Comparison of ENCODE assay signal across 35 mouse cellular contexts in the genomic region with DNA sequence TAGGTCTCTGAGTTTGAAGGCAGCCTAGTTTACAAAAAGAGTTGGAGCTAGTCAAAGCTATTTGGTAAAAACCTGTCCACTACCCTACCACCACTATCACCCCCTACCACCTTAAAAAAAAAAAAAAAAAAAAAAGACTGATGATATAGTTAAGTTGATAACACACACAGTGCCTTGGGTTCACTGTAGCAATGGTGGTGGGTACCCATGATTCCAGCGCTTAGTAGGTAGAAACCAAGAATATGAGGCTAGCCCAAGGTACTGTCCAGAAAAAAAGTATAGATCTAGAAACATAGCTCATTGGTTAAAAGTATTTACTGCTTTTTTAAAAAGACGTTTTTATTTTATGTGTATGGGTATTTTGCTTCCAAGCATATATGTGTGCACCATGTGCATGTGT.
"Had no signal": no experiment of that assay in that cellular context is flagged by ENCODE, and none has a peak within 500 bp of the region (broad histone marks: within the 10 kb centered on the region; RNA-seq: fewer than 3 reads in every experiment).

No protein-coding gene starts in this region.

- DNase-seq: heart, postnatal 10 days; heart, postnatal 14 days; heart, postnatal 36 days; heart, postnatal 4 days; kidney, adult 11 months; kidney, adult 18-20 months; kidney, adult 2 months; kidney, adult 8-10 months; kidney, adult 9 months; kidney, postnatal 10 days; kidney, postnatal 14 days; kidney, postnatal 25 days; kidney, postnatal 36 days; kidney, postnatal 4 days; layer of hippocampus, adult 9-11 months; layer of hippocampus, postnatal 36 days had no signal

- H3K9ac ChIP-seq: heart, embryonic 12.5 days; heart, embryonic 13.5 days; heart, embryonic 15.5 days; hindbrain, embryonic 12.5 days; hindbrain, embryonic 13.5 days; hindbrain, embryonic 14.5 days; hindbrain, embryonic 15.5 days; intestine, embryonic 15.5 days; kidney, embryonic 15.5 days had no signal

- ATAC-seq: hindbrain, embryonic 16.5 days; hindbrain, postnatal 0 days; inflammation-experienced regulatory T-cells, adult 6 months; intestine, embryonic 15.5 days; intestine, embryonic 16.5 days; intestine, postnatal 0 days had no signal

- H3K4me2 ChIP-seq: heart, embryonic 11.5 days; heart, embryonic 12.5 days; heart, embryonic 13.5 days; heart, embryonic 15.5 days; hindbrain, embryonic 12.5 days; hindbrain, embryonic 13.5 days; hindbrain, embryonic 14.5 days; hindbrain, embryonic 15.5 days; intestine, embryonic 15.5 days; kidney, embryonic 15.5 days had no signal

- H3K27me3 ChIP-seq: heart, embryonic 12.5 days; heart, embryonic 13.5 days; heart, embryonic 15.5 days; hindbrain, embryonic 12.5 days; hindbrain, embryonic 13.5 days; hindbrain, embryonic 15.5 days; intestine, embryonic 15.5 days; kidney, embryonic 15.5 days had no signal

- H3K4me3 ChIP-seq: heart, embryonic 10.5 days; heart, embryonic 12.5 days; heart, embryonic 13.5 days; heart, embryonic 15.5 days; hindbrain, embryonic 10.5 days; hindbrain, embryonic 12.5 days; hindbrain, embryonic 13.5 days; hindbrain, embryonic 15.5 days; intestine, embryonic 15.5 days; kidney, embryonic 15.5 days; layer of hippocampus, adult 2 months had no signal

- H3K27ac ChIP-seq: heart, embryonic 10.5 days; heart, embryonic 13.5 days; heart, embryonic 15.5 days; hindbrain, embryonic 10.5 days; hindbrain, embryonic 12.5 days; hindbrain, embryonic 13.5 days; hindbrain, embryonic 14.5 days; hindbrain, embryonic 15.5 days; hindbrain, postnatal 0 days; intestine, embryonic 15.5 days; kidney, embryonic 15.5 days; kidney, postnatal 0 days; layer of hippocampus, adult 2 months had no signal

- H3K9me3 ChIP-seq: heart, embryonic 10.5 days; heart, embryonic 12.5 days; heart, embryonic 13.5 days; heart, embryonic 15.5 days; hindbrain, embryonic 10.5 days; hindbrain, embryonic 12.5 days; hindbrain, embryonic 13.5 days; hindbrain, embryonic 15.5 days; intestine, embryonic 15.5 days; kidney, embryonic 15.5 days had no signal

- H3K4me1 ChIP-seq: heart, embryonic 10.5 days; heart, embryonic 12.5 days; heart, embryonic 13.5 days; heart, embryonic 15.5 days; hindbrain, embryonic 10.5 days; hindbrain, embryonic 12.5 days; hindbrain, embryonic 13.5 days; hindbrain, embryonic 15.5 days; intestine, embryonic 15.5 days; kidney, embryonic 15.5 days had no signal
